Mouse (Mus musculus): ENCODE measurements around the gene Agr3.

Agr3 gene

DNA sequence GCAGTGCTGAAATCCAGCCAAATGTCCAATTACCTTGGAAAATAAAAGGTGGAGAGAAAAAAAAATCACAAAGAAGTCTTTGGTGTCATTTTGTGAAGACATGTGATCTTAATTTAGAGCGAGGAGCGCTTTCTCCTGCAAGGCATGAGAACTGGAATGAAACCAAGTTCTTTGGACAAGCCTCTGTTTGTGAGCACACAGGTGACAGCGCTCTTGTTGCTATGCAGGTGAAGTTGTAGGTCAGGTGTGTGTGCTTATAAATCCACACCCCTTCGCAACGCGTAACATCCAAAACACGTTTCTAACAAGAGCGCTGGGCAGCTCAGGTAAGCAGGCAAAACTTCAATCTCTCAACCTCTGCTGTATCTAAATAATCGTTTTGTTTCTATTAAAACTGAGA is at the start of gene Agr3:
Agr3 (plus strand) TSS at position 219 of the 400 bp plus-strand sequence.
- DNase-seq (ENCODE audit: low read depth) = no peak

DNA sequence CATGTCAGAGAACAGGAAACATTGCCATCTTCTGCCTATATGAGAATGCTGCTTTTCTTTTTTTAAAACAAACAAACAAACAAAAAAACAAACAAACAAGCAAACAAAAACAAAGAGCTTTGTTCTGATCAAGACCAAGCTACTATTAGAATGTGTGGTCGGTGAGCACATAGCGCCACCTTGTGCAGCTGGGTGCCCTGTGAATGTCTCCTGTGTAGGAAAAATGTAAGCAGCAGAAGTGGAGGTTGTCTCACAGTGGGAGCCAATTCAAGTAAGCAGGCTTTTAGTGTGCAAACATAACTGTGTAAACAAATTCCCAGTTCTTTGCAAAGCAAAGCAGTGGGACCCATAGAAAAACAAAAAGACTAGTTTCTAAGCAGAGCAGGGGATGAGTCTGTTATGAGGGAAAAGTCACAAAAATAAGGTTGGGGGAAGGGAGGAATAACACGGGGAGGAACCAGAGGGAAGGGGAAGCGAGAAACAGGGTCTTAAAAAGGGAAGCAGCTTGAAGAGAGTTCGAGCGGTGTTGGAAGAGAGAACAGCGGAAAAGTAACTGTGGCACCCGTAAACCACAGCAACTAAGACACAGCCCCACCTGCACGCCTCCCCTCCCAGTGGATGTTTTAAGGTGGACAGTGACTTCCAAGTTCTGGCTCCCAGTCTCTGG is 40.4 kb upstream of the Agr3 start:
- no peak for DNase-seq (ENCODE audit: low read depth)

DNA sequence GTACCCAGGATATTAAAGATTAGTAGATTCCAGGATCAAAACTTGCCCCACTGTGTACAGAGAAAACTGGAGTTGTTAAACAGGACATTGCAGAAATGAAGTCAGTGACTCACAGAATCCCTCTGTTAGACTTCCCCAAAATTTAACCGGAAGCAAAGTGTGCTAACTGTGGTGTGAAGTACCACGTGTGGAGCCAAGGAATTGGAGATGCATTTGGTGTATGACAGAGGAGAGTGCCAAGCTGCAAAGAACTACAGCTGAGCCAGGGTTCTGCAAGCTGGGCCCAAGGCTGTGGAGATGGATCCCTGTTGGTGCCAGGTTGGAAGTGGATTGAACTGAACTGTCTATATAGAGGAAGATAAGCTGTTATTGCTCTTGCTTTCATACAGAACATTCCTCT is 36.0 kb upstream of the Agr3 start:
- DNase-seq (ENCODE audit: low read depth) = no peak

DNA sequence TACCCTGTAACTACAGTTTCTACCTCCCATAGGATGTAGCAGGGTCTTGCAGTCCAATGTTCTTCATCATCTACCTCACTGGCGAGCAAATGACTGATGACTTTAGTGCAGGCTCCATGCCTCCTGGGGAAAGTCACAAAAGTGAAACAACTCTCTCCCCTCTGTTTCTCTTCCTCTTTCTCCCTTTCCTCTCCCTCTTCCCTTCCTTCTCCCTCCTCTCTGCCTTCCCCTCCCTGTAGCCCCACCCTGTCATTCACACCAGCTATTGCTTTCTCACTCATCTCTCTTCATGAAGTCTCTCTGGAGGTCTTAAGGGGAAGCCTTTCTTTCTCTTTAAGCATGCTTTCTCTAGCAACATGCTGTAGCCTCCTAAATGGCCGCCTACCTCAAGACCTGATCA is 34.7 kb upstream of the Agr3 start:
- DNase-seq (ENCODE audit: low read depth) = no peak

DNA sequence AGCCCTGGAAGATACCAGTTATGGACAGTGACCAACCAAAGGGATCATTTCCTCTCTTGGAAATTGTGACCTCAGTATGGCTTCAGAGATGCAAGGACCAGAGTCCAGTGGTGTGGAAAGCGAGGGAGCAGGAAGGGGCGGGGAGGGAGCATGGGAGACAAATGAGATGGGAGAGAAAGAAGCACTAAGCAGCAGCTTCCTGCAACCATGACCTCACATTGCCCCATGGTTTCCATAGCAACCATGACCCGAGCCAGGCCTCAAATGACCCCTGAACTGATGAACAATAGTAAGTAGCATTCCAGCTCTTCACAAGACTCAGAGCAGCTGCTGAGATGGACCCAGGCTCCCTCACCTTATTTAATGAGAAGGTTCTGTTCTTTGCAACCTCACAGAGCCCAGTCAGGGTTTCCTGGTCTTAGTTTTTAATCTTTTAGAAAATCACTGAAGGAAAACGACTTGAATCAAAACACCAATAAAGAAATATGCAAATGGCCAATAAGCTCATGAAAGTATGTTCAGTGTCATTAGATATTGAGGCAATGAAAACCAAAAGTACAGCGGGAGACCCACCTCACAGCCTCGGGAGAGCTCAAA is 31.0 kb upstream of the Agr3 start:
- DNase-seq (ENCODE audit: low read depth) = no peak

DNA sequence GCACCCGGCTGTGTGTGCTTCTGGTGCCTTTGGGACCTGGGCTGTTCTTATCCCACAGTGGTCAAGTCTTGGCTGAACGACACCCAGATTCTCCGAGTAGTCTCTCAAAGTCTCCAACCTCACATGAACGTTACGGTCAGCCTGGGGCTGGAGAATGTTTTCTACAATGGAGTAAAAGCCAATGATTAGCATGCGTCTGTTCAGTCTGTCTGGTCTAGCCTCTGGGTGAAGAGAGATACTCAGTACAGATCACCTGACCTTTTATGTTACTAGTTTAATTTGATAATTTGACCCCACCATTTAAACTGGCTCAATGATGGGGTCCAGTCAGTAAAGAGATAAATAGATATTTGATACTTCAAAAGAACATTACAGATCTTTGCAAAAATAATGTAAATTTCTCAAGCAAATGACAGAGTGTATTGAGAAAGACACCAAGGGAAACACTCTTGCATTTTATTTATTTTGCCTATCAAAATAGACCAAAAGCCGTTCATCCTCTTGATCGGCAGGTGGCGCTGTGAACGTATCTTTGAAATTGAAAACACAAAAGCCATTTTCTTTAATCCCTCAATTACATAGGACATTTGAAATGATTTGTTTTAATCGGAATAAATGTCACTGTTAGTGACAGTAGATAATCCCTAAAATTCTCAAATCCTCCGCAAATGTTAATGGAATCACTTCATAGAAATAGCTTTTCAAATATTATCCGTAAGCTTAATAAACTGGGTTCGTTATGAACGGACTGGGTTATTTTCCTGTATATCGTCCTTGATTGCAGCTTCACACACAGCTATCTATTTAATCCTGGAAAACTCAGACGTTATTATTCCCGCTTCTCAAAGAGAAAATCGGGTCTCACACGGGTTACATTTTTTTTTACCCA is 29.3 kb upstream of the Agr3 start:
- peak; percentile 38 for DNase-seq (ENCODE audit: low read depth)

DNA sequence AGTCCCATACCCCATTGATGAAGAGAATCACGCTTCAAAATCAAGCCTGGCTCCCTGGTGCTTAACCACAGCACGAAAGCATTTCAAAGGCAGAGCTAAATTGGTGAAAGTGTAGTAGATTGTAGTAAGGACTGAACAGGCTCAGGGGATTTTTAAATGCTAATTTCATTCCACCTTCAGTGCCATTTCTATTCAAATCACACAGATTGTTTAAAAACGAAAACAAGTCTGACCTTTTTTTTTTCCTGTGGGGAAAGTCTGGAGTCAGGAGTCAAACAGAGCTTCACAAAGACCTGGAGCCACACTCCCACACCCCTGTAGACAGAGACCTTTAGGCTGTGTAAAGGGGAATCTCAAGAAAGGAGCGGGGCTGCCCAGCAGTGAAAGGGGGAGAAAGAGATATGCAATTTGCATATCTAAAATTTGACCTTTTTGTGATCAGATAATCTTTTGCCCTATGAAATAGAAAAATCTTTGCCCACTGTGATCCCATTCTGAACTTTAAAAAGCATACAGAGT is 28.6 kb upstream of the Agr3 start:
- no peak for DNase-seq (ENCODE audit: low read depth)

DNA sequence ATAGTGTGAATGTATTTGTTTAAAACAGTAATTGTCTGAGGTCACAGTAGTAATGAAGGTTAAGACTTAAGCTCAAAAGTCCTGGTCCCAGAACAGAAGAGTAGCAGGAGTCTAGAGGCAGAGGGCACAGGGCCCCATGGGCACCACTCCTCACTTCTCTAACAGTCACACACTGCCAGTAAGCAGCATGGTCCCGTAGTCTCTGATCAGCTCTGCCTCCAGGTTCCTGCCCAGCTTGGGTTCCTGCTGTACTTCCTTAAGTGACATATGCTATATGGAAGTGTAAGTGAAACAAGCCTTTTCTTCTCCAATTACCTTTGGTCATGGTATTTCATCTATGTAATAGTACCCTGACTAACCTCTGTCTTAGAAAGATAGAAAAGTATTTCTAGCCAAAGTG is 14.8 kb upstream of the Agr3 start:
- no peak for DNase-seq (ENCODE audit: low read depth)

DNA sequence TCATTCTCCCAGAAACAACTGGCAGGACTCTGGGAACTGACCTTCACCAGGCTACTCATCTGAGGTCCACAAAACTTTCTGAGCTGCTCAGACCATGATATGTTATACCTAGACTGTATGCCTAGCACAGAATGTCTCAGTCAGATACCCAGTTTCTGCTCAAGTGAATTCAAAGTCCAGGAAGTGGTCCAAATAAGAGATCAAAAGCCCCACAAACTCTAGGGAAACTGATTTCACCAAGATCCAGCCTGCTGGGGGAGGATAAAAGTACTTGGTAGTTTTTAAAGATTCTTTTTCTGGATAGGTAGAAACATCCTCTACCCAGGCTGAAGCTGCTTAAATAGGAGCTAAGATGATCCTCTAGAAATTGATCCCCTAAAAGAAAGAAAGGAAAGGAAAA is 9.6 kb upstream of the Agr3 start:
- DNase-seq (ENCODE audit: low read depth) = no peak

DNA sequence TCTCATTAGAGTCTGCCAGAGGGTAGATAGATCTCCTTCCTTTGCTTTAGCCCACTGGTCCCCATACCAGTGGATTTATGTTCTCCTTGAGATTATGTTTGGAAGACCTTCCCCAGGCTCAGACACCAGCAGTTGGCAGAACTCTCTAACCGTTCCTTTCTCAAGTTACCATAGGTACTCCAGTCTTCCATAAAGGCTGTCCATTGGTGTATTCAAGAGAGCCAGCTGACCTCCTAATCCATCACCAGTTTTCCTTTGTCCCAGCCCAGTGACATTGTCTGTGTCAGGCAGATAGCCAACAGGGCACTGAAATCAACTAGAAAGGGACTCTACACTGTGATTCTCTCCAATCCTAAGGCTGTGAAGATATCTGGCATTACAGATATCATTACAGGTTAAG is 9.0 kb upstream of the Agr3 start:
- DNase-seq (ENCODE audit: low read depth) = no peak

DNA sequence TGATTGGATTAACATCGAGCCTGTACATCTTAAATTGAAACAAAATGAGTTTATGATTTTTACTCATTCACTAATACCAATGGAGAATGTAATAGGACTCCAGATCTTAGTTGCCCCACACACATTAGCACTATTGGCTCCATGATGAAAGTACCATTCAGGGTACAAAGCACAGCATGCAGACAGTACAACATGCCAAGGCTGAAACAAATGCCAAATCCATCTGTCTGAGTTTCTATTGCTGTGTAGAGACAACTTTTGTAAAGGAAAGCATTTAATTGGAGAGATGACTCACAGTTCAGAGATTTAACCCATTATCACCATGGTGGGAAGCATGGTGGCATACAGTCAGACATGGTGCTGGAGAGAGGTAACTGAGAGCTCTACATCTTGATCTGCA is 7.4 kb upstream of the Agr3 start:
- no peak for DNase-seq (ENCODE audit: low read depth)

DNA sequence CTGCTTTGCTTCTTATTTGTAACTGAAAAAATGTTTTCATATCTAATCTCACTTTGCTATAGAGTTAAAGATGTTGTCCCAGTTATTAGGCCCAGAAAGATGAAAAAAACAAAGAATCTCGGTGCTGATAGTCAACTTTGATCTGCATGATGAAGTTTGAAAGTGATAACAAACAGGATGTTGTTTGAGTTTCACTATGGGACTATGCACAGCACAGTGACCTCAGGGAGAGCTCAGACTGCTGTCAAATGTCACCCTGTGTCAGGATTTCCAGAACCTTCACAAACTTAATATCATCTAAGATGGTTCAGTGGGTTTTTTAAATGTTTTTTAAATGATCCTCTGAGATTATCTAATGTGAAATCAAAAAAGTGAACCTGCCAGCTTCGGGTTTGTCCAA is 2.4 kb downstream of the Agr3 start:
- no peak for DNase-seq (ENCODE audit: low read depth)

DNA sequence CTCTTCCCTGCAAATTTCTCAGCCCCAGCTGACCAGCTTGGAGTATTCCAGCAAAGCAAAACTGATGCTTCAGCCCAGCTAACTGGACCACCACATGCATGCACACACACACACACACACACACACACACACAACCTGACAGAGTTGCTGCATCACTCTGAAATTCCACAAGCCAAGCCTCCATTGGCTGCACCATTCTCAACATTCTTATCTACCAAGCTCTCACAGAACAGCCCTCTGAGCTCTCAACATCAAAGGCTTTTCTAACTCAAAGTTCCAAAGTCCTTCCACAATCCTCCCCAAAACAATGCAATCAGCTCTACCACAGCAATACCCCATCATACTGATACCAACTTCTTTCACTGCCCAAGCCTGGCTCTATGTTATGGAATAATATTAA is 7.4 kb downstream of the Agr3 start:
- DNase-seq (ENCODE audit: low read depth) = no peak

DNA sequence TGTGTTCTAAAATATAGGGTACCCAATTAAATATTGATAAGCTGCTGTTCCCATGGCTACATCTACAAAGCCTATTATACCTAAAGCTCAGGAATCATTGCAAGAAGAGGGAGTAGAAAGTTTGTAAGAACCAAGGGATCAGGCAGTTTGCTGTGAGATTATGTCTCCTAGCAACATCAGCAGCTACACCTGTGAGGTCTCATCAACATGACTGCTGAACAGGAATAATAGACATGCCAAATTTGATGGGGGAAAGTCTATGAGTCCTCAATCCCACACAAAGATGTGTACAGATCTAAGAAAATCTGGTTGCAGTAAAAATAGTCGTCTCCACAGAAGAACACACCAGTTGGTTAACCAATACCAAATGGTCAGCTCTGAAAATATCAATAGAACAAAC is 26.3 kb downstream of the Agr3 start:
- DNase-seq (ENCODE audit: low read depth) = no peak

DNA sequence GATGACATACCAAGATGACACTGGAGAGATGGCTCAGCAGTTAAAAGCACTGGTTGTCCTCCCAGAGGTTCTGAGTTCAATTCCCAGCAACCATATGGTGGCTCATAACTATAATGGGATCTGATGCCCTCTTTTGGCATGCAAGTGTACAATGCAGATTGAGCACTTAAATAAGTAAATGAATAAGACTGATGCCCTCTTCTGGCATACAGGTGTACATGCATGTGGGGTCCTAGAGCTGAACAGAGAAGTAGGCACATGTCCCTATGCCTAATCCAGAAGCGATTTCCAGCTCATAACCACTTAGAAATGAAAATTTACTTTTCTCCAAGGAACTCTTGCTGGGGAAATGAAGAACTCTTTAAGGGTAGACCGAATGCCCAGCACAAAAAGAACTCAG is 31.8 kb downstream of the Agr3 start:
- no peak for DNase-seq (ENCODE audit: low read depth)

DNA sequence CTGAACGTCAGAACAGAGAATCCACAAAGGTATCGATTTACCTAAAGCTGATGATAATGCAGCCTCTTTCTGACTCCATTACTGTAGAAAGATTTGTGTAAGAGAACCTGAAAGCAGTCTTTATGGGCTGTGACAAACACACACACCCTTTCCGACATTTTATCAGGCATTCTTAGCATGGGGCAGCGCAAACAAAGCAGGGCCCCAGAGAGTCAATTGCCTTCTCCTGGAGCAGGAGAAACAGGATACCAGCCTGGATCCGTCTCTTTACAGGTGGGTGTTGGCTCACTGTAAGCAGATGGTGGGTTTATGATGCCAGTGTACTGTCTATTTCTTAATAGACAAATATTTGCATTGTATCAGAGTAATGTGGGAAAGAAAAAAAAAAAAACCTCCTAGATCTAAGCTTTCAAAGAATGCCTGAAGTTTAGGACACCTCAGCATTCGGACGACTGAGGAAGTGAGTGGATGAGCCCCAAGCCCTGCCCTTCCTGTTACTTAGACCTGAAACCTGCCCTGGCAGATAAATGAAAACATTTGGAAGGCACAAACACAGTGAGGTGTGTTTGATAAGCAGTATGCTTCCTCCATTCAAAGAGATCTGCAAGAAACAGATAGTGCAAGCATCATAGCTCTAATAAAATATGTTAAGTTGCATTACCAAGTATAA is 40.8 kb downstream of the Agr3 start:
- no peak for DNase-seq (ENCODE audit: low read depth)

DNA sequence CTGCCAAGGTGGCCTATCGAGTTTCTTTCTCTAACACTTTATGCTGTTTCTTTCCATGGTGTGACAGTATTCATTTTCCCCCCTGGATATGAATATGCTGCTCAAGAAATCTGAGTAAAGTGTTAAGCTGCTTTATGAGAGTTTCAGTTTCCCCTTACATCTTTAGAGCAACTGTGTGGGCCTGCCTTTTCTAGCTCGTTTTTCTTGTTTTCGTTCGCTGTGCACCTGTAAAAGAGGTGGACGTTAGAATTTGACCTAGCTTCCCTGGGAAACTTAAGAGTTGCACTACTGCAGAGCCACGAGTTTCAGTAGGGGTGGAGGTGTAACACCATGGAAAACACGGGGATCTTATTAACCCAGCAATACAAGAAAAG is 41.3 kb downstream of the Agr3 start:
- no peak for DNase-seq (ENCODE audit: low read depth)

DNA sequence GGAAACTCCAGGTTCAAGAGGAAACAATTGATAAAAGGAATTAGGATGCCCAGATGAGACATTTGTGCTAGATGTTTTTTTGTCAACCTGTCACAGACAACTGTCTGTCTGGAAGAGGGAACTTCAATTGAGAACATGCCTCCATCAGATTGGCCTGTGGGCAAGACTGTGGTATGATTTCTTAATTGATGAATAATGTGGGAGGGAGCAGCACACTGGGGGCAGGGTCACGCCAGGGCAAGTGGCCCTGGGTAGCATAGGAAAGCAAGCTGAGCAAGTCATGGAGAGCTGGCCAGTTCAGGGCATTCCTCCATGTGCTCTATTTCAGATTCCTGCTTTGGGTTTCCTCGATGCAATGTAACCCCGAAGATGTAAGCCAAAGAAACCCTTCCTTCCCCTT is 50.5 kb downstream of the Agr3 start:
- DNase-seq (ENCODE audit: low read depth) = no peak

DNA sequence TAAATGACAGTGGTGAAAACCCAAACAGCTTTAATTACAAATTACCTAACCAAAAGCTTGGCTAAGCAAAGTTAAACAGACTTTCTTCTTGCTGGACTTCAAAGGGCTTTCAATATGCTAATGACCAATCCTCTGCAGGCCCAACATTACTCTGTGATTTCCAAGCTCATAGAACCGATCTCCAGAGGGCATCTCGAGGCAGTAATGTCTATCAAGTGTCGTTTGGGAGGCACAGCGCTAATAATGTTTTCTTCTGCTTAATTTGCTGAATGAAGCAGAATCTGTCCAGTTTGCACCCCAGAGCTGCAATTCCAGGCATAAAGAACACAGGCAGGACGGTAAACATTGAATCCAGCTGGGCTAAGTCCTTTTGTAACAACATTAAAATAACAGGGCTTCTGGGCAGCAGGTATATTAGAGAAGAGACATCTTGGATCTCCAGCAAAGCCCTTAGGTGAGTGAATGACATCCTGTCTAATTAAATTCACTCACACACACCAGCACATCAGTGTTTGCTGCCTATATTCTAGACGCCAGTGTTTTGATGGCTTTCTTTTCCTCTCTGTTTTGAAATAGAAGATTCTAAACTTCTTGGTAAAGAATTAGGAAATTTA is 52.3 kb downstream of the Agr3 start:
- DNase-seq (ENCODE audit: low read depth) = no peak

DNA sequence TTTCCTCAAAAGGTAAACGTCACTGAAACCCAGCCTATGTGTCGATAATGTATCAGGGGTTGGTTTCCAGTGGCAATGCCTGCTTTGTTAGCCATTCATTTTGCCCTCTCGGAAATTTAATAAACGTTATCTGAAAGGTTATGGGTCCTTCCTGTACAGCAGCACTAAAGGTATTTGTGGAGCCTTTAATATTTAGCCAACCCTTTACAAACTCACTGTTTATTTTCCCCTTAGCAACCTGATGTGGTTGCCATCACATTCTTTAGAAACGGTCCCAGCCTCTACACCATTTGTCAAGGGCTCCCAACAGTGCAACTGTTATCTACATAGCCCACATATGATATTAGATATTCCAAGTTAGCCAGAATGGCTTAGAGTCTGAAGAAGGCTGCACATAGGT is 54.2 kb downstream of the Agr3 start:
- no peak for DNase-seq (ENCODE audit: low read depth)

DNA sequence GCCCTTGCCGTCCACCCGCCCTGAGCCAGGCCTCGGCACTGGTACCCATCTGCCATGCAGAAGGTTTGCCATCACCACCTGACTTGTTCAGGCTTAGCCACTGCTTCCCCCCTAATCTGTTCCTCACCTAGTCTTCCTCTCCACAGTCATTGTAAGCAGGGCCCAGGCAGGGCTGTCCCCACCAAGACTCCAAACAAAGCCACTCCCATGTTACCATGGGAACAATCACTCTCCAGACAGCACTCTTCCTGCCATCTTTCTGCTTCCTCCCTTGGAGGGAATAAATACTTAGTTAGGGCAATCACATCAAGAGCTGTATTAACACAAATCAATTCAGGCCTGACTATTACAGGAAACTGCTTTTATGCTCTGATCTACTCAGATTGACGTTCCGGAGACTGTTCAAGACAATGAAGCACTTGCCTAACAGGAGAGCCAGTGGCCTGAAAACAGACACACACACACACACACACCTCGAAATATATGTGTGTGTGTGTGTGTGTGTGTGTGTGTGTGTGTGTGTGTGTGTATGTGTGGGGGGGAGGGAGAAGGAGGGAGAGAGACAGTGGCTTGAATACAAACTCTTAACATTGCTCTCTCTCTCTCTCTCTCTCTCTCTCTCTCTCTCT is 56.4 kb downstream of the Agr3 start:
- DNase-seq (ENCODE audit: low read depth) = no peak

DNA sequence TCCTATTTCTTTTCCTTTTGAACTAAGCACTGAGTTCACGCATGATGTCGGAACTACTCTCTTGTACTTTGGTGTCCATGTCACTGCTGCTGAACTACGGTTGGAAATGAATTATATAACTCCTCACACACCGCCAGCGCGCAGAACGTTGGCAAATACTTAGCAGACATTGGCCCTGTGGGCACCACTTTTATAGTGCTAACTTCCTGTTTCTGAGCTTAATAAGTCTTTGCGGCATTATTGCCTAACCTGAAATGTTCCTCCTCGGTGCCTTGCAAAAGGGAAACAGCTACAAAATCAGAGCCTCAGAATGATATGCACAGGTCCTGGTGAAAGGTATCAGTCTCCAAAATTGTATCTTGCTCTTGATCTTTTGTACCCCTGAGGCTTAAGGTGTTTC is 58.1 kb downstream of the Agr3 start:
- no peak for DNase-seq (ENCODE audit: low read depth)

Measured in fibroblast of lung, adult 2 months (primary cell).